Mouse (Mus musculus) cerebellum, adult 2 months (tissue): ENCODE results near the gene Mb21d2. TPM values are rescaled to one million over a fixed set of nuclear protein-coding genes. Genes with fewer than 3 reads are reported as not detected.
A peak's percentile ranks its signal among the peaks of the same experiment; 100 is the strongest.

Source experiments
- DNase-seq, 2 experiments: peaks; one replicate each; pipeline ENCODE4 v3.0.0; 2021
- H3K27ac ChIP-seq: fragments of 200-500 bp; 2 replicates; pipeline ENCODE4 v1.5.1; 2012; ENCODE audit warnings: low read length, control low read depth, inconsistent platforms; ENCODE audit not compliant: insufficient read depth
- H3K27me3 ChIP-seq: fragments of 200-500 bp; 2 replicates; pipeline ENCODE4 v1.6.1; 2012; ENCODE audit warnings: inconsistent platforms, mild to moderate bottlenecking, low read length, moderate library complexity; ENCODE audit not compliant: control insufficient read depth, insufficient read depth
- H3K4me1 ChIP-seq: fragments of 200-500 bp; 2 replicates; pipeline ENCODE4 v1.6.1; 2011; ENCODE audit warnings: low read length; ENCODE audit not compliant: control insufficient read depth, insufficient read depth
- H3K4me3 ChIP-seq: fragments of 200-500 bp; replicated peaks from 2 replicates; pipeline ENCODE3; 2011; ENCODE audit warnings: mild to moderate bottlenecking, low read depth, low read length, control low read depth; ENCODE audit not compliant: insufficient read depth
- CTCF ChIP-seq: fragments of 200-500 bp; IDR thresholded peaks from 2 replicates; pipeline ENCODE4 v1.5.1; 2011; ENCODE audit warnings: low read depth, mild to moderate bottlenecking, control low read depth, low read length, moderate library complexity, borderline replicate concordance; ENCODE audit not compliant: insufficient read depth
- POLR2A ChIP-seq: fragments of 200-500 bp; IDR thresholded peaks from 2 replicates; pipeline ENCODE4 v1.6.1; 2011; ENCODE audit warnings: low read length, control low read depth, borderline replicate concordance; ENCODE audit not compliant: insufficient read depth
- WGBS: fragments of 180-500 bp; shearing (Covaris S2); methylation state at CpG from one replicate; pipeline ENCODE4 v1.1.7; 2018; 5-methylcytosine and 5-hydroxymethylcytosine counted together
- polyA plus RNA-seq: library from polyadenylated mRNA; depleted of rRNA; stranded (reverse); fragments of >200 nt; gene quantifications from 2 replicates; pipeline ENCODE4 v1.2.3, GENCODE M21; 2012

The Mb21d2 gene
- polyA plus RNA-seq, 1 experiment, result 29.5 TPM

GRCm38 (mm10) chr16:28898509-28899160 is 30.8 kb downstream of the Mb21d2 start:
- no peak overlapping the region for H3K27ac ChIP-seq
- 13% methylated on average over 15 of the region's 15 CpGs for WGBS
- H3K27me3 ChIP-seq, result no peaks in the 10 kb centered on the region
- peak overlapping the region; percentile 2 for H3K4me3 ChIP-seq
- peak; percentile 49 to 56 for DNase-seq
- peaks cover 12% of the 10 kb centered on the region for H3K4me1 ChIP-seq
- TF ChIP-seq CTCF (peak; percentile 36; the same call in 1 of the 2 replicates), POLR2A (no peak)

DNA sequence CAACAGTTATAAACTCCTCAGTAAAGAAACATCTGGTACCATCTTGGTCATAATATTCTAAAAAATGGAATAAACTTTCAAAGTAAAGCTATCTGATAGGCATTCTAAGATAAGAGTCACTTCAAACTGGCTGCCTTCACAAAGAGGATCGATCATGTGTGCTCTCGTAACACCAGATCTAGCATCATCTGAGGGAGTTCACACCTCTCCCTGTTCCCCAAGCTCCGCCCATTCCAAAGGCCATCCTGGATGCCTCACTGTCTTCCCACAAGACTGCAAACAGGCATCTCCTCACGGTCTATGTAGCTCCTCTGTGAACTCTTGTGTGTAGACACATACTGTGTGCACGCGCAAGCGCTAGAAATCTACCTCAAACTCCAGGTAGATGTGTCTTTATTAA is 32.9 kb downstream of the Mb21d2 start:
- no peak overlapping the region for H3K27ac ChIP-seq
- H3K27me3 ChIP-seq, result no peaks in the 10 kb centered on the region
- no peak for TF ChIP-seq CTCF
- TF ChIP-seq POLR2A, result no peak
- H3K4me3 ChIP-seq, result no peak overlapping the region
- no peak for DNase-seq
- peaks cover 12% of the 10 kb centered on the region for H3K4me1 ChIP-seq
- WGBS, result 98% methylated on average over 7 of the region's 7 CpGs

GRCm38 (mm10) chr16:28894872-28895271 is 34.6 kb downstream of the Mb21d2 start:
- no peak for DNase-seq
- Histone ChIP-seq H3K4me1 (peaks cover 12% of the 10 kb centered on the region), H3K4me3 (no peak overlapping the region), H3K27ac (no peak overlapping the region), H3K27me3 (no peaks in the 10 kb centered on the region)
- TF ChIP-seq POLR2A, result no peak
- TF ChIP-seq CTCF, result no peak
- 67% methylated on average over 6 of the region's 6 CpGs for WGBS

DNA sequence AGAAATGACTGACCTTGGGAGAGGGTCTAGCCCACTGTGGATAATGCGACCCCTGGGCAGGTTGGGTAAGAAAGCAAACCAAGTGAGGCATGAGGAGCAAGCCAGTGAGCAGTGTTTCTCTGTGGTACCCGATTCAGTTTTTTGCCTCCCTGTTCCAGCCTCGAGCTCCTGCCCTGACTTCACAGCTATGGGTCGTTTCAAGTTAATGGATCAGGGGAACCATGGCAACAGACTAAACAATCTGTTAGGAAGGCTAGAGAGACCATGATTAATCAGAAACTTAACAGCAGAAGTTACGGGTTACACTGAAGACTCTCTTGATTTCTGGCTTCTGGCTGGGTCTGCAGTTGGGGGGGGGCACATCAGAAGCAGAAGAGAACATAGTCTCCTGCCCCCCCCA is 36.2 kb downstream of the Mb21d2 start:
- TF ChIP-seq POLR2A (no peak), CTCF (no peak)
- Histone ChIP-seq H3K4me3 (no peak overlapping the region), H3K27ac (no peak overlapping the region), H3K27me3 (no peaks in the 10 kb centered on the region), H3K4me1 (peaks cover 3% of the 10 kb centered on the region)
- no peak for DNase-seq
- WGBS, result 61% methylated on average over 5 of the region's 5 CpGs

DNA sequence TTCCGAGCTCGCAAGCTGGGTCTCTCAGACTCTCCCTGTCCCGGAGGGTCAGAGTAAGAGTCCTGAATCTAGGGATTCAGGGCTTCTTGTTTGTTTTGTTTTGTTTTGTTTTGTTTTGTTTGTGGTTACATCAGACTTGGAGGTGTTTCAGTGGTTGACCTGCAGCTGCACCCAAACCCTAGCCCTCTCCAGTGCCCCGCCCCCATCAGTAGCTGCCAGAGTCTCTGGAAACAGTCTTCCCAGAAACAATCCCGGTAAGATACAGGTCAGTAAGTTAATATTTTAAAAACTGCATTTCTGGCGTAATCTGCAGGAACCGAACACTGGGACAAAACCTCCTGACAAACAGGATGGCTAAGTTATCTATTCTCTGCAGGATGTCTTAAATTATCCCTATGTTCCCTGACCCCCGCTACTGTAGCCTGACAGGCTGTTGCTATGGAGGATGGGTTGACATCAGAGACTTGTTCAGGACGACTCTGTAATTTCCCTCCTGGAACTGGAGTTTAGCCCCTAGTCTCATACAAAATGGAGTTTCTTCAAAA is 43.2 kb downstream of the Mb21d2 start:
- Histone ChIP-seq H3K27me3 (no peaks in the 10 kb centered on the region), H3K4me1 (peaks cover 10% of the 10 kb centered on the region), H3K4me3 (no peak overlapping the region), H3K27ac (no peak overlapping the region)
- WGBS, result 85% methylated on average over 9 of the region's 9 CpGs
- TF ChIP-seq POLR2A, result no peak
- no peak for TF ChIP-seq CTCF
- DNase-seq, result no peak

DNA sequence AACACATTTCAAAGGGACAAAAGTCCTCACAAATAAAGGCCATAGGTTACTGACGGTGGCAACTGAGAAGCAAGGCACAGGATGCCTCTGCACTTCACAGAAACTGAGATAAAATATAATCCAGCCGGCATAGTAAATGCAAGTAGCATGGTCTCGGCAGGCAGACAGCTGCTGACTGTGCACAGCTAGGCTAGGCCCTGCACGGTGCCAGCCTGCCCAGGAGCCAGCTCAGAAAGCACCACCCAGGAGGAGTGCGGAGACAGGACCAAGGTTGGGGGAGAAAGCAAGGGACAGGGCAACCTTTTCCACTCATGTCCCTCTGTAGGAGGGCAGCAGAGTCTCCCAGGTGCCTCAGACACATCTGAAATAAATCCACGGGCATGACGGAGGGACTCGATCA is 44.0 kb downstream of the Mb21d2 start:
- H3K27me3 ChIP-seq, result no peaks in the 10 kb centered on the region
- peaks cover 10% of the 10 kb centered on the region for H3K4me1 ChIP-seq
- TF ChIP-seq CTCF (no peak), POLR2A (no peak)
- WGBS, result 55% methylated on average over 8 of the region's 8 CpGs
- H3K27ac ChIP-seq, result no peak overlapping the region
- H3K4me3 ChIP-seq, result no peak overlapping the region
- no peak for DNase-seq

DNA sequence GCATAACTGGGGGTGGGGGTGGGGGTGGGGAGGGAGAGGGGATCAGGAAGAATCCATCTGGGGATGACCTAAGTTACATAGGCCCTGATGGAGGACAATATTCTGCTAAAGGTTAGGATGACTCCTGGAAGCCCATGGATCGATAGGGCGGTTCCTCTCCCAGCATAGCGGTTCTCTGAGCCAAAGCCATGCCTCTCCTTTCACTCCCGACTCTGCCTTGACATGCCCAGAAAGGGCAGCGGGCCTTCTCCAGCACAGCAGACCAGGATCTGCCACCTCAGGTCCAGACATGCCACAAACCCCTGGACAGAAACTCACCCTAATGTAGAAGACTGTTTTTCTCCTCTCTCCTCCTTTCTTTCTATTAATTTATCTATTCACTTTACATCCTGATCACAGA is 44.8 kb downstream of the Mb21d2 start:
- TF ChIP-seq CTCF, result no peak
- no peak for TF ChIP-seq POLR2A
- Histone ChIP-seq H3K4me3 (no peak overlapping the region), H3K4me1 (peaks cover 10% of the 10 kb centered on the region), H3K27ac (no peak overlapping the region), H3K27me3 (no peaks in the 10 kb centered on the region)
- 85% methylated on average over 5 of the region's 5 CpGs for WGBS
- no peak for DNase-seq

- H3K4me1 ChIP-seq, result peaks cover 10% of the 10 kb centered on the region
- no peak for TF ChIP-seq CTCF
- no peak for TF ChIP-seq POLR2A
- WGBS, result 12% methylated on average over 8 of the region's 8 CpGs
- H3K27me3 ChIP-seq, result no peaks in the 10 kb centered on the region
- H3K27ac ChIP-seq, result no peak overlapping the region
- peak; percentile 45 to 58 for DNase-seq
- H3K4me3 ChIP-seq, result no peak overlapping the region
Observed at GRCm38 (mm10) chr16:28883649-28884048, 45.8 kb downstream of the Mb21d2 start.
